Mouse (Mus musculus): Measurements from ENCODE around the gene Ifna7.

DNA sequence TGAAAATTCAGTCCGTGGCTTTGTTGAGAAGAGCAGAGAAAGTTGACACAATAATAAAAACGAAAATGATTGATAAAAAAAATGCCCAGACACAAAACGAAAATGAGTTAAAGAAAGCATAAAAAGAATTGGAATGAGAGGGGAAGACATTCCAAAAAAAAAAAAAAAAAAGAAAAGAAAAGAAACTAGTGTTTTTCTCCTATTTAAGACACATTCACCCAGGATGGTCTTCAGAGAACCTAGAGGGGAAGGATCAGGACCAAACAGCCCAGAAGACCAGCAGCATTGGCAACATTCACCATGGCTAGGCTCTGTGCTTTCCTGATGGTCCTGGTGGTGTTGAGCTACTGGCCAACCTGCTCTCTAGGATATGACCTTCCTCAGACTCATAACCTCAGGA lies at the start of gene Ifna7:
- TF ChIP-seq CTCF (IDR thresholded peaks at IDR 0.05; ENCODE audit: low read depth, low read length): no peak
- no peak for TF ChIP-seq POLR2A (IDR thresholded peaks at IDR 0.05; ENCODE audit: insufficient read depth, low read length)

All from ES-Bruce4 (cell line).